Mouse (Mus musculus): ENCODE measurements around the gene Pom121l2. TPM values are rescaled to one million over a fixed set of nuclear protein-coding genes. Genes with fewer than 3 reads are reported as not detected.

Gene Pom121l2
- polyA plus RNA-seq, 1 experiment from 2014 or later: 0.32 TPM

DNA sequence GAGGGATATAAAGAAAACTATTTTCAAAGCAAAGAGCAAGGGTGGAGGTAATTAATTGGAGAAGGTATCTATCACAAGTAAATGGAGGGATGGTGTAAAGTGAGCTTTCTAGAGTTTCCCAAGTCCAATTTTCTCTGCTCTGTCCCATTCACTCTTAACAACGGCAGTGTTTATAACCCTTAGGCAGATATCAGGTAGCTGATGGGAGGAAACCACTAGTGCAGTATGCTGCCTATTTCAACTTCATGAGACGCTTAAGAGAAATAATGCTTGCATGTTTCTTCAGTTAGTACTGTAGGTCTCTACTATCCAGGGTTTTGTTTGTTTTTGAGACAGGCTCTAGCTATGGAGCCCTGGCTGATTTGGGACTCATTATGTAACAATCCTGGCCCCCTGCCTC, 56.4 kb downstream of the Pom121l2 start:
- no peak for ATAC-seq (ENCODE audit: borderline replicate concordance, extremely low read depth, low FRiP score, low TSS enrichment)
- whole genome bisulfite sequencing: 50% methylated on average over 2 of the region's 2 CpGs
- no peaks in the 10 kb centered on the region for H3K36me3 ChIP-seq

More for the DNA sequence above, 56.4 kb downstream of the Pom121l2 start:
- H3K9me3 ChIP-seq: no peaks in the 10 kb centered on the region
- H3K4me2 ChIP-seq: no peak overlapping the region
- H3K27ac ChIP-seq: peak overlapping the region; percentile 93; the same call in 1 of the 2 replicates
- H3K27me3 ChIP-seq: no peaks in the 10 kb centered on the region
- H3K4me1 ChIP-seq: peaks cover 35% of the 10 kb centered on the region
- H3K4me3 ChIP-seq: no peak overlapping the region
- H3K9ac ChIP-seq: no peak overlapping the region

Small RNA genes within 50 kb of the gene (microRNA-seq; reads per million reads assigned to microRNA genes)
- gene Gm44390: not detected

Other genes starting within 250 kb of the Pom121l2 start
- gene Hist1h4j, start 246.1 kb upstream of the Pom121l2 start, polyA plus RNA-seq (2015; fragmentation: Nextera tagmentation; extraction: Ambion mirVana): 1.8 and 3.1 TPM in 2 replicates
- 3.1 and 6.3 TPM in 2 replicates for gene Hist1h4k, start 230.7 kb upstream of the Pom121l2 start, polyA plus RNA-seq (2015; fragmentation: Nextera tagmentation; extraction: Ambion mirVana)
- gene Hist1h2ak, start 227.4 kb upstream of the Pom121l2 start, polyA plus RNA-seq (2015; fragmentation: Nextera tagmentation; extraction: Ambion mirVana): 43.1 and 47.1 TPM in 2 replicates
- gene Hist1h2bn, start 227.1 kb upstream of the Pom121l2 start, polyA plus RNA-seq (2015; fragmentation: Nextera tagmentation; extraction: Ambion mirVana): 5.5 and 6.1 TPM in 2 replicates
- 41.4 and 42.0 TPM in 2 replicates for gene Hist1h1b, start 200.6 kb upstream of the Pom121l2 start, polyA plus RNA-seq (2015; fragmentation: Nextera tagmentation; extraction: Ambion mirVana)
- gene Hist1h3i, start 197.8 kb upstream of the Pom121l2 start, polyA plus RNA-seq (2015; fragmentation: Nextera tagmentation; extraction: Ambion mirVana): 137 and 172 TPM in 2 replicates
- gene Hist1h2an, start 194.0 kb upstream of the Pom121l2 start, polyA plus RNA-seq (2015; fragmentation: Nextera tagmentation; extraction: Ambion mirVana): 10.7 and 22.4 TPM in 2 replicates
- 2.1 and 3.1 TPM in 2 replicates for gene Hist1h2bp, start 193.7 kb upstream of the Pom121l2 start, polyA plus RNA-seq (2015; fragmentation: Nextera tagmentation; extraction: Ambion mirVana)
- 23.1 and 31.1 TPM in 2 replicates for gene Hist1h2bq, start 171.0 kb upstream of the Pom121l2 start, polyA plus RNA-seq (2015; fragmentation: Nextera tagmentation; extraction: Ambion mirVana)
- gene Hist1h2ao, start 170.7 kb upstream of the Pom121l2 start, polyA plus RNA-seq (2015; fragmentation: Nextera tagmentation; extraction: Ambion mirVana): 1.7 TPM in 1 of 2 replicates, not detected in the other
- not detected in 2 replicates for gene Hist1h4m, start 169.4 kb upstream of the Pom121l2 start, polyA plus RNA-seq (2015; fragmentation: Nextera tagmentation; extraction: Ambion mirVana)
- 19.5 and 22.5 TPM in 2 replicates for gene Hist1h4n, start 149.0 kb upstream of the Pom121l2 start, polyA plus RNA-seq (2015; fragmentation: Nextera tagmentation; extraction: Ambion mirVana)
- gene Hist1h2ap, start 147.7 kb upstream of the Pom121l2 start, polyA plus RNA-seq (2015; fragmentation: Nextera tagmentation; extraction: Ambion mirVana): 3,976 and 4,351 TPM in 2 replicates
- gene Hist1h2br, start 147.5 kb upstream of the Pom121l2 start, polyA plus RNA-seq (2015; fragmentation: Nextera tagmentation; extraction: Ambion mirVana): 26.7 and 30.8 TPM in 2 replicates
- 11.6 and 13.3 TPM in 2 replicates for gene Zfp184, start 36.1 kb upstream of the Pom121l2 start, polyA plus RNA-seq (2015; fragmentation: Nextera tagmentation; extraction: Ambion mirVana)
- 11.2 and 36.4 TPM in 2 replicates for gene Prss16, start 28.5 kb downstream of the Pom121l2 start, polyA plus RNA-seq (2015; fragmentation: Nextera tagmentation; extraction: Ambion mirVana)
- gene Hist1h2ah, start 54.4 kb downstream of the Pom121l2 start, polyA plus RNA-seq (2015; fragmentation: Nextera tagmentation; extraction: Ambion mirVana): 8.1 and 8.2 TPM in 2 replicates
- gene Hist1h2bk, start 54.7 kb downstream of the Pom121l2 start, polyA plus RNA-seq (2015; fragmentation: Nextera tagmentation; extraction: Ambion mirVana): 7.0 and 7.4 TPM in 2 replicates
- 27.2 and 29.1 TPM in 2 replicates for gene Hist1h4i, start 60.2 kb downstream of the Pom121l2 start, polyA plus RNA-seq (2015; fragmentation: Nextera tagmentation; extraction: Ambion mirVana)
- gene Hist1h2ag, start 61.8 kb downstream of the Pom121l2 start, polyA plus RNA-seq (2015; fragmentation: Nextera tagmentation; extraction: Ambion mirVana): 52.7 and 55.6 TPM in 2 replicates
- gene Hist1h2bj, start 62.0 kb downstream of the Pom121l2 start, polyA plus RNA-seq (2015; fragmentation: Nextera tagmentation; extraction: Ambion mirVana): 15.7 and 16.0 TPM in 2 replicates
- gene Vmn1r188, start 103.2 kb downstream of the Pom121l2 start, polyA plus RNA-seq (2015; fragmentation: Nextera tagmentation; extraction: Ambion mirVana): not detected in 2 replicates
- gene Vmn1r189, start 124.6 kb downstream of the Pom121l2 start, polyA plus RNA-seq (2015; fragmentation: Nextera tagmentation; extraction: Ambion mirVana): not detected in 2 replicates
- not detected in 2 replicates for gene Vmn1r191, start 202.8 kb downstream of the Pom121l2 start, polyA plus RNA-seq (2015; fragmentation: Nextera tagmentation; extraction: Ambion mirVana)
- not detected in 2 replicates for gene Vmn1r192, start 209.9 kb downstream of the Pom121l2 start, polyA plus RNA-seq (2015; fragmentation: Nextera tagmentation; extraction: Ambion mirVana)
- gene Vmn1r193, start 242.0 kb downstream of the Pom121l2 start, polyA plus RNA-seq (2015; fragmentation: Nextera tagmentation; extraction: Ambion mirVana): not detected in 2 replicates

Measured in lung, embryonic 15.5 days (tissue).